Mouse (Mus musculus): ENCODE data around the gene Dync1li1. TPM values are rescaled to one million over a fixed set of nuclear protein-coding genes. Genes with fewer than 3 reads are reported as not detected.
"Not testable (repeated sequence)": the region's sequence is repeated elsewhere in the genome, so short reads cannot be mapped to it uniquely, and the experiment has no call there.

Dync1li1 gene
- 143 and 151 TPM in 2 replicates for polyA plus RNA-seq (2015; fragmentation: Nextera tagmentation; extraction: Ambion mirVana)

- Histone ChIP-seq H3K9me3 (no peaks in the 10 kb centered on the region), H3K27ac (replicated peaks) (peak within 1 kb of the TSS; percentile 98), H3K4me2 (peak within 1 kb of the TSS; percentile 76), H3K27me3 (no peaks in the 10 kb centered on the region), H3K36me3 (peaks cover 22% of the 10 kb centered on the region), H3K9ac (peak within 1 kb of the TSS; percentile 96), H3K4me1 (replicated peaks) (peaks cover 39% of the 10 kb centered on the region), H3K4me3 (peak within 1 kb of the TSS; percentile 99)
- peak; percentile 94 for ATAC-seq (ENCODE audit: low read depth)
- under 1% methylated on average over 54 of the region's 57 CpGs for WGBS
Measured at GRCm38 (mm10) chr9:114688252-114688952, at the start of gene Dync1li1. TSS of gene Dync1li1 (plus strand) at chr9:114688790.

GRCm38 (mm10) chr9:114639186-114639748, 49.3 kb upstream of the Dync1li1 start:
- Histone ChIP-seq H3K9me3 (no peaks in the 10 kb centered on the region), H3K27me3 (peaks cover 22% of the 10 kb centered on the region), H3K36me3 (peaks cover 5% of the 10 kb centered on the region; the same call in 1 of the 2 replicates), H3K27ac (replicated peaks) (peak overlapping the region; percentile 90), H3K9ac (peak overlapping the region; percentile 83), H3K4me1 (replicated peaks) (peaks cover 29% of the 10 kb centered on the region), H3K4me2 (peak overlapping the region; percentile 96), H3K4me3 (peak overlapping the region; percentile 90)
- 15% methylated on average over 18 of the region's 18 CpGs for WGBS
- ATAC-seq (ENCODE audit: low read depth), result peak; percentile 9

GRCm38 (mm10) chr9:114639839-114640646, 48.5 kb upstream of the Dync1li1 start, which contains the start of gene Cnot10:
TSS of gene Cnot10 (minus strand) at chr9:114640184.
- peak within 1 kb of the TSS; percentile 90 for H3K27ac ChIP-seq (replicated peaks)
- peak within 1 kb of the TSS; percentile 83 for H3K9ac ChIP-seq
- peak; percentile 97 for ATAC-seq (ENCODE audit: low read depth)
- H3K27me3 ChIP-seq, result peaks cover 25% of the 10 kb centered on the region
- H3K4me1 ChIP-seq (replicated peaks), result peaks cover 29% of the 10 kb centered on the region
- 4% methylated on average over 51 of the region's 51 CpGs for WGBS
- H3K4me2 ChIP-seq, result peak within 1 kb of the TSS; percentile 96
- peaks cover 5% of the 10 kb centered on the region; the same call in 1 of the 2 replicates for H3K36me3 ChIP-seq
- H3K9me3 ChIP-seq, result no peaks in the 10 kb centered on the region
- H3K4me3 ChIP-seq, result peak within 1 kb of the TSS; percentile 90

GRCm38 (mm10) chr9:114646556-114647505, 41.8 kb upstream of the Dync1li1 start:
- H3K4me1 ChIP-seq (replicated peaks), result no peaks in the 10 kb centered on the region
- H3K4me2 ChIP-seq, result no peak overlapping the region
- no peak overlapping the region for H3K27ac ChIP-seq (replicated peaks)
- no peaks in the 10 kb centered on the region for H3K36me3 ChIP-seq
- H3K4me3 ChIP-seq, result no peak overlapping the region
- WGBS, result 90% methylated on average over 12 of the region's 12 CpGs
- no peaks in the 10 kb centered on the region for H3K9me3 ChIP-seq
- no peak for ATAC-seq (ENCODE audit: low read depth)
- H3K9ac ChIP-seq, result no peak overlapping the region
- peaks cover 30% of the 10 kb centered on the region for H3K27me3 ChIP-seq

GRCm38 (mm10) chr9:114647506-114648432, 40.8 kb upstream of the Dync1li1 start:
- H3K36me3 ChIP-seq, result no peaks in the 10 kb centered on the region
- no peaks in the 10 kb centered on the region for H3K9me3 ChIP-seq
- WGBS, result 83% methylated on average over 28 of the region's 28 CpGs
- no peak overlapping the region for H3K4me3 ChIP-seq
- ATAC-seq (ENCODE audit: low read depth), result no peak
- H3K4me2 ChIP-seq, result no peak overlapping the region
- no peaks in the 10 kb centered on the region for H3K4me1 ChIP-seq (replicated peaks)
- H3K9ac ChIP-seq, result no peak overlapping the region
- peaks cover 24% of the 10 kb centered on the region for H3K27me3 ChIP-seq
- no peak overlapping the region for H3K27ac ChIP-seq (replicated peaks)

GRCm38 (mm10) chr9:114648472-114648871, 40.1 kb upstream of the Dync1li1 start:
- not testable (repeated sequence) for ATAC-seq (ENCODE audit: low read depth); H3K27ac ChIP-seq (replicated peaks)

GRCm38 (mm10) chr9:114649371-114649770, 39.2 kb upstream of the Dync1li1 start:
- Histone ChIP-seq H3K27ac (replicated peaks) (no peak overlapping the region), H3K4me3 (no peak overlapping the region), H3K9me3 (no peaks in the 10 kb centered on the region), H3K36me3 (no peaks in the 10 kb centered on the region), H3K9ac (no peak overlapping the region), H3K27me3 (peaks cover 8% of the 10 kb centered on the region), H3K4me2 (no peak overlapping the region), H3K4me1 (replicated peaks) (no peaks in the 10 kb centered on the region)
- WGBS, result 86% methylated on average over 5 of the region's 5 CpGs
- no peak for ATAC-seq (ENCODE audit: low read depth)

More at GRCm38 (mm10) chr9:114648472-114648871, 40.1 kb upstream of the Dync1li1 start:
- peaks cover 17% of the 10 kb centered on the region for H3K27me3 ChIP-seq
- not testable (repeated sequence) for H3K9ac ChIP-seq; H3K9me3 ChIP-seq; H3K4me1 ChIP-seq (replicated peaks); H3K4me2 ChIP-seq; H3K36me3 ChIP-seq; H3K4me3 ChIP-seq
- WGBS, result 46% methylated on average over 9 of the region's 9 CpGs

GRCm38 (mm10) chr9:114650938-114651634, 37.5 kb upstream of the Dync1li1 start:
- WGBS, result 62% methylated on average over 21 of the region's 21 CpGs
- no peak overlapping the region for H3K4me3 ChIP-seq
- H3K4me1 ChIP-seq (replicated peaks), result no peaks in the 10 kb centered on the region
- H3K27ac ChIP-seq (replicated peaks), result no peak overlapping the region
- no peak for ATAC-seq (ENCODE audit: low read depth)
- no peak overlapping the region for H3K9ac ChIP-seq
- H3K36me3 ChIP-seq, result no peaks in the 10 kb centered on the region
- H3K4me2 ChIP-seq, result no peak overlapping the region
- no peaks in the 10 kb centered on the region for H3K9me3 ChIP-seq
- no peaks in the 10 kb centered on the region for H3K27me3 ChIP-seq

- H3K9ac ChIP-seq, result no peak overlapping the region
- no peaks in the 10 kb centered on the region for H3K27me3 ChIP-seq
- no peak for ATAC-seq (ENCODE audit: low read depth)
- H3K4me3 ChIP-seq, result no peak overlapping the region
- no peaks in the 10 kb centered on the region for H3K9me3 ChIP-seq
- H3K4me1 ChIP-seq (replicated peaks), result no peaks in the 10 kb centered on the region
- H3K4me2 ChIP-seq, result no peak overlapping the region
- H3K36me3 ChIP-seq, result no peaks in the 10 kb centered on the region
- 89% methylated on average over 4 of the region's 4 CpGs for WGBS
- no peak overlapping the region for H3K27ac ChIP-seq (replicated peaks)
Measured at GRCm38 (mm10) chr9:114655356-114655755, 33.2 kb upstream of the Dync1li1 start.

GRCm38 (mm10) chr9:114656701-114657100, 31.9 kb upstream of the Dync1li1 start:
- H3K9ac ChIP-seq, result no peak overlapping the region
- no peaks in the 10 kb centered on the region for H3K27me3 ChIP-seq
- H3K9me3 ChIP-seq, result no peaks in the 10 kb centered on the region
- H3K4me3 ChIP-seq, result no peak overlapping the region
- 87% methylated on average over 3 of the region's 3 CpGs for WGBS
- H3K4me2 ChIP-seq, result no peak overlapping the region
- H3K36me3 ChIP-seq, result no peaks in the 10 kb centered on the region
- no peaks in the 10 kb centered on the region for H3K4me1 ChIP-seq (replicated peaks)
- no peak for ATAC-seq (ENCODE audit: low read depth)
- H3K27ac ChIP-seq (replicated peaks), result no peak overlapping the region
